Comparison of ENCODE assay signal across 8 mouse cellular contexts in genomic region chr10:31445291-31446124, GRCm38 (mm10). TPM values are rescaled to one million over a fixed set of nuclear protein-coding genes. Genes with fewer than 3 reads are reported as not detected.
A peak's percentile ranks its signal among the peaks of the same experiment; 100 is the strongest.
DNase-seq lines count a peak whose midpoint lies in the region; ATAC-seq and TF ChIP-seq lines count a peak whose summit lies in the region.

Gene Tpd52l1, minus strand, starts transcription at chr10:31445958.

- no peak within 1 kb of the TSS for H3K27ac ChIP-seq in intestine, postnatal 0 days (ENCODE audit: low read depth, low read length)

- peak within 1 kb of the TSS; percentile 53 for H3K9ac ChIP-seq in intestine, postnatal 0 days (ENCODE audit: low read depth, low read length)

- intact Hi-C loops in left cerebral cortex, postnatal 25 days (cut with DNase I), result loop anchor here (1.0 to 5.0 kb wide), 3 partner anchors 132 to 618 kb away; partner anchors contain the start of genes Hddc2 and Hey2

- H3K4me2 ChIP-seq in intestine, postnatal 0 days (replicated peaks; ENCODE audit: low read depth), result peak within 1 kb of the TSS; percentile 90

- no peaks in the 10 kb centered on the region for H3K27me3 ChIP-seq in intestine, postnatal 0 days (replicated peaks; ENCODE audit: control insufficient read depth, insufficient read depth, low read length)

- TF ChIP-seq CTCF in intestine, postnatal 0 days (IDR thresholded peaks at IDR 0.05; ENCODE audit: low read depth), result peak; percentile 98

- ATAC-seq in granulocyte monocyte progenitor cell, adult 5-6 weeks (replicated peaks; ENCODE audit: poor library complexity, severe bottlenecking), result peak; percentile 98
- peak; percentile 98 for ATAC-seq in intestine, postnatal 0 days
- ATAC-seq in erythroid progenitor cell, adult 5-6 weeks (replicated peaks; ENCODE audit: low FRiP score, poor library complexity, severe bottlenecking), result no peak

- peak; percentile 93 to 96 for DNase-seq in adrenal gland, postnatal 36 days
- DNase-seq in embryo, embryonic 9.5 days (ENCODE audit: extremely low spot score), result peak; percentile 89
- peak; percentile 87 for DNase-seq in left cerebral cortex, postnatal 25 days (ENCODE audit: low spot score in 2 of 2)
- peak; percentile 91 for DNase-seq in mesoderm, embryonic 11.5 days (ENCODE audit: low read depth, low spot score)
- DNase-seq in right cerebral cortex, postnatal 4 days, result peak; percentile 92

- no peaks in the 10 kb centered on the region for H3K36me3 ChIP-seq in intestine, postnatal 0 days (ENCODE audit: control insufficient read depth, insufficient read depth)

- peak within 1 kb of the TSS; percentile 49 for H3K4me3 ChIP-seq in intestine, postnatal 0 days (ENCODE audit: low read depth, low read length)

- no peaks in the 10 kb centered on the region for H3K9me3 ChIP-seq in intestine, postnatal 0 days (ENCODE audit: control insufficient read depth)

- no peaks in the 10 kb centered on the region for H3K4me1 ChIP-seq in intestine, postnatal 0 days (replicated peaks; ENCODE audit: control insufficient read depth, insufficient read depth, low read length)

- under 1% methylated on average over 55 of the region's 59 CpGs for WGBS in intestine, postnatal 0 days

RNA-seq across cellular contexts. Expression of gene Tpd52l1, which starts in this region (rescaled TPM):
- 10 to 100 TPM; 32.0 to 49.2 TPM for total RNA-seq in adrenal gland, postnatal 36 days (2021)
- total RNA-seq in granulocyte monocyte progenitor cell, adult 5-6 weeks (2014; fragmentation: Nextera tagmentation), result 1.1 TPM in 1 of 2 replicates, not detected in the other
- total RNA-seq in granulocyte monocyte progenitor cell, adult 5-6 weeks (2017), result 0.56 TPM in 1 of 2 replicates, not detected in the other
- 8.4 and 8.7 TPM in 2 replicates for polyA plus RNA-seq in intestine, postnatal 0 days (2015; fragmentation: Nextera tagmentation; extraction: Ambion mirVana)
- 10 to 100 TPM; 19.3 to 22.0 TPM for total RNA-seq in left cerebral cortex, postnatal 25 days (2021)
- total RNA-seq in erythroid progenitor cell, adult 5-6 weeks (2015; ENCODE audit: low replicate concordance), result 4.7 TPM in 1 of 2 replicates, not detected in the other
- total RNA-seq in erythroid progenitor cell, adult 5-6 weeks (2017; ENCODE audit: low replicate concordance), result not detected in 2 replicates
